In the genomic region with DNA sequence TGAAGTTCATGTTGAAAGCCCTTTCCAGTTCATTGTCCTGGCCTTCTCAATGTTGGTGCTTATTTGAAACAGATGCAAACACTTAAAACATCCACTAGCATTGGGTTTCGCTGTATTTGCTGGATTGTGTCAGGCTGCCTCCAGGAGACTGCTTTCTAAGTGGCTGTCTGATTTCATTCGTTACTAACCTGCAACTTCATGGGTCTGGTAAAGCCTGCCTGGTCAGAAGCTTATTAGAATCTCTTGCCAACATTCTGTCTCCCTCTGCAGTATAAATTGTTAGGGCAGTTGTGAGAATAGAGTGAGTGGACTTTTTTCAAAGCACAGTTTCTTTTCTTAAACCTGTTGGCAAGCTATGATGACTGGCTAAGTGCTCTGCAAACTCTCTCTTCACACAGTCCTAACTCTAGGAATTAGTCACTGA, we compare ENCODE assay signal across 10 mouse cellular contexts.
DNase-seq lines count a peak whose midpoint lies in the region; ATAC-seq lines count a peak whose summit lies in the region.
"Had no signal": no experiment of that assay in that cellular context is flagged by ENCODE, and none has a peak within 500 bp of the region (broad histone marks: within the 10 kb centered on the region; RNA-seq: fewer than 3 reads in every experiment).

No protein-coding gene starts in this region.

- no peaks in the 10 kb centered on the region for H3K36me3 ChIP-seq in limb, embryonic 11.5 days (ENCODE audit: control insufficient read depth, insufficient read depth, low read length)
- H3K36me3 ChIP-seq in limb, embryonic 10.5 days: no peaks in the 10 kb centered on the region
- H3K36me3 ChIP-seq: kidney, embryonic 15.5 days had no signal

- no peaks in the 10 kb centered on the region for H3K27me3 ChIP-seq in limb, embryonic 11.5 days (ENCODE audit: control insufficient read depth, insufficient read depth, low read length)
- no peaks in the 10 kb centered on the region for H3K27me3 ChIP-seq in limb, embryonic 10.5 days (ENCODE audit: low read depth, poor library complexity, severe bottlenecking)
- H3K27me3 ChIP-seq: kidney, embryonic 15.5 days had no signal

- H3K9me3 ChIP-seq in limb, embryonic 11.5 days (ENCODE audit: control insufficient read depth, low read length): no peaks in the 10 kb centered on the region
- no peaks in the 10 kb centered on the region for H3K9me3 ChIP-seq in limb, embryonic 10.5 days (replicated peaks)
- H3K9me3 ChIP-seq: kidney, embryonic 15.5 days had no signal

- 0 out of 2 replicates have a peak, but pooled peaks cover 2% of the 10 kb centered on the region for H3K4me1 ChIP-seq in limb, embryonic 11.5 days (ENCODE audit: control insufficient read depth, insufficient read depth, low read length)
- peaks cover 24% of the 10 kb centered on the region for H3K4me1 ChIP-seq in limb, embryonic 10.5 days
- H3K4me1 ChIP-seq: kidney, embryonic 15.5 days had no signal

- peak; percentile 78 for ATAC-seq in limb, embryonic 11.5 days (ENCODE audit: insufficient number of reproducible peaks, low FRiP score, low TSS enrichment, low read depth)

- WGBS in limb, embryonic 11.5 days: 6% methylated on average over 2 of the region's 2 CpGs
- WGBS in limb, embryonic 10.5 days: 17% methylated on average over 2 of the region's 2 CpGs

- no peak overlapping the region for H3K9ac ChIP-seq in limb, embryonic 11.5 days (ENCODE audit: low read length)
- H3K9ac ChIP-seq: kidney, embryonic 15.5 days had no signal

- peak; percentile 7 for DNase-seq in adrenal gland, postnatal 10 days
- no peak for DNase-seq in adrenal gland, adult 18-20 months (ENCODE audit: low spot score in 2 of 2)
- peak; percentile 56 for DNase-seq in limb, embryonic 11.5 days (ENCODE audit: low spot score)
- DNase-seq in limb, embryonic 10.5 days (ENCODE audit: low spot score): no peak
- DNase-seq in fibroblast of lung, adult 2 months (ENCODE audit: low read depth): peak; percentile 82
- DNase-seq in lung, postnatal 36 days: peak; percentile 22
- DNase-seq in right cerebral cortex, adult 2 months (ENCODE audit: low spot score in 2 of 2): no peak
- no peak for DNase-seq in kidney, postnatal 10 days
- DNase-seq: thymus, adult 2 months had no signal

- H3K4me2 ChIP-seq in limb, embryonic 11.5 days (ENCODE audit: low read depth, severe bottlenecking): no peak overlapping the region
- H3K4me2 ChIP-seq: kidney, embryonic 15.5 days had no signal

- H3K27ac ChIP-seq in limb, embryonic 11.5 days (replicated peaks; ENCODE audit: low read depth, low read length): no peak overlapping the region
- H3K27ac ChIP-seq in limb, embryonic 10.5 days: no peak overlapping the region
- H3K27ac ChIP-seq: kidney, embryonic 15.5 days had no signal

- H3K4me3 ChIP-seq in limb, embryonic 11.5 days (ENCODE audit: low read depth, low read length): no peak overlapping the region
- no peak overlapping the region for H3K4me3 ChIP-seq in limb, embryonic 10.5 days
- H3K4me3 ChIP-seq: kidney, embryonic 15.5 days had no signal

Comparison
In these comparisons a context has a peak if more than half of its experiments do, and no peak if none do; other contexts are left out.
1. DNase-seq: peak in adrenal gland, postnatal 10 days (single experiment), limb, embryonic 11.5 days (single experiment), fibroblast of lung, adult 2 months (single experiment) and lung, postnatal 36 days (single experiment); none in adrenal gland, adult 18-20 months (0 of 2), limb, embryonic 10.5 days (single experiment), right cerebral cortex, adult 2 months (0 of 2) and kidney, postnatal 10 days (single experiment).